Mouse (Mus musculus) forebrain, embryonic 12.5 days (tissue): ENCODE data around the gene Polr1e. TPM values are rescaled to one million over a fixed set of nuclear protein-coding genes. Genes with fewer than 3 reads are reported as not detected.

ENCODE experiments used
- ATAC-seq: fragments of 200-750 bp; cut with Nextera tagmentation; 2 replicates; pipeline ENCODE4 v1.8.0; 2017; ENCODE audit warnings: moderate TSS enrichment; ENCODE audit not compliant: low FRiP score
- H3K27ac ChIP-seq: fragments of 300-500 bp; sonication (generic); 2 replicates; pipeline ENCODE4 v1.5.1; 2016; ENCODE audit warnings: mild to moderate bottlenecking
- H3K27me3 ChIP-seq: fragments of 300-500 bp; sonication (generic); 2 replicates; pipeline ENCODE4 v1.6.1; 2016; ENCODE audit warnings: mild to moderate bottlenecking
- H3K36me3 ChIP-seq: fragments of 300-500 bp; sonication (generic); replicated peaks from 2 replicates; pipeline ENCODE4 v1.6.1; 2016; ENCODE audit warnings: mild to moderate bottlenecking
- H3K4me1 ChIP-seq: fragments of 300-500 bp; sonication (generic); 2 replicates; pipeline ENCODE4 v1.6.1; 2016
- H3K4me2 ChIP-seq: fragments of 300-500 bp; sonication (generic); 2 replicates; pipeline ENCODE4 v1.6.1; 2016; ENCODE audit warnings: mild to moderate bottlenecking, moderate library complexity
- H3K4me3 ChIP-seq: fragments of 300-500 bp; sonication (generic); replicated peaks from 2 replicates; pipeline ENCODE4 v1.5.1; 2016; ENCODE audit warnings: mild to moderate bottlenecking
- H3K9ac ChIP-seq: fragments of 300-500 bp; sonication (generic); 2 replicates; pipeline ENCODE4 v1.6.1; 2016; ENCODE audit warnings: mild to moderate bottlenecking
- H3K9me3 ChIP-seq: fragments of 300-500 bp; sonication (generic); 2 replicates; pipeline ENCODE4 v1.6.1; 2016
- WGBS: fragments of 180-500 bp; shearing (Covaris S2); methylation state at CpG from one replicate; pipeline ENCODE4 v1.1.7; 2016; 5-methylcytosine and 5-hydroxymethylcytosine counted together
- polyA plus RNA-seq: library from polyadenylated mRNA; unstranded; fragments of >200 nt; fragmentation: Nextera tagmentation; extraction: Ambion mirVana; gene quantifications from 2 replicates; pipeline ENCODE4 v1.2.1, GENCODE M21; 2016

Gene Polr1e
- polyA plus RNA-seq, 1 experiment from 2014 or later = 45.5 TPM

DNA sequence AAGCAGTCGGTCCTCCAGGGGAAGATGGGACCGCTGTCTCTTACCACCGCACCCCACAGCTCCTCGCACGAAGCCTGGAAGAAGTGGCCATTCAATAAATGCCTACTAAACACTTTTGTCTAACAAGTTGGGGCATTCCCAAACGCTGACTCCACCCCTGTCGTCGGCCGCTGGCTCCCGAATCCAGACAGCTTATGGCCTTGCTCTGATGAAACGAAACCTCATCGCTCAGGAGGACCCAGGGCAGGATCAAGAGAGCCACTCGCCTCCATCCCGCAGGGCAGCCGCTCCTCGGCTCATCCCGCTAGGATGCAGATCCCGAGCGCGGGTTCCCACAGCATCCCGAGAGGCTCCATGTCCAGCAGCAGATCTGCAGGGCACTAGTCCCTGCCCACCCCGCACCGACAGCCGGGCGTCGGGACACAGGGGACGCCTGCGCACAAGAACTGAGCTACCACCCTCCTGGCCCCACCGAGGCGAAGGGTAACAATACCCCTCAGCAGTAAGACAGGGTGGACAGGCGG lies 6.7 kb upstream of the Polr1e start:
- H3K27ac ChIP-seq = peak overlapping the region; percentile 97
- no peaks in the 10 kb centered on the region for H3K36me3 ChIP-seq
- no peaks in the 10 kb centered on the region for H3K27me3 ChIP-seq
- peak overlapping the region; percentile 75 for H3K4me2 ChIP-seq
- under 1% methylated on average over 31 of the region's 31 CpGs for WGBS
- H3K9me3 ChIP-seq = no peaks in the 10 kb centered on the region
- peak overlapping the region; percentile 86 for H3K9ac ChIP-seq
- H3K4me1 ChIP-seq = peaks cover 24% of the 10 kb centered on the region
- peak; percentile 80 for ATAC-seq
- H3K4me3 ChIP-seq = peak overlapping the region; percentile 78

DNA sequence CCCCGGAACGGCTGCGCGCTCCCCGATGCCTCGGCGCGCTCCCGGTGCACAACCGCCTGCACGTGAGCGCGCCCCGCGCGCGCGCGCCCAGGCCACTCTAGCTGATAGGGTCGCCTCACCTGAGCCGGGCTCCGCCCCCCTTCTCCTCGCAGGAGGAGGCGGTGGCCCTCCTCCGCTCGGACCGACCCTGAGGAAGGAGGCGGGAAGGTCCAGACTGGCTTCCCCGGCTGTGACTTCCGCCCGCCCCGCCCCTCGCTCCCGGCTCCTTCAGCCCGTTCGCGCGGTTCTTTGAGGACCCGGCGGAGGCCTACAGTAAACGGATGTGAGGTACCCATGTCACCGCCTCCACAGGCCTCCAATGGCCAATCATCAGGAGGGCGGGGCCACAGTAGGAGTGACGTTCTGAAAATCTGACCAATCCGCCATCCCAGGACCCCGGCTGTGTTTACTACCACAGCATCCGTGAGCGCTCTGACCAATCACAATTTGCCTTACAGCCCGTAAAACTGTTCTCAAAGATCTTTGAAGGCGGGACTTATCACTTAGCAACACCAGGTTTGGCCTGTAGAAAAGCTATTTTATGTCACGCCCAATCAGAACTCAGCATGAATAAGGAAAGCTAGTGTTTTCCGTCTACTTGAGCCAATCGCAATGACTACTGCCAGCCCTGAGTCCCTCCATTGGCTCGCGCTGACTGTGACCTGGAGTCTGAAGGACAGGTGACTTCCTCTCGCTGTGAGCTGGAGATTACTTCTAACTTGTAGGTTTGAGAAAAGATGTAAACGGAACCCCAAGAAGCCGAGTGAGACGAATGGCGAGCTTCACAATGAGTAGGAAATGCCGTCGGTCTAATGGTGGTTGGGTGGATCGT lies 6.0 kb upstream of the Polr1e start, which contains the start of gene Zbtb5:
Gene Zbtb5 (minus strand): TSS at position 308 of the 871 bp plus-strand sequence.
- Histone ChIP-seq H3K36me3 (no peaks in the 10 kb centered on the region), H3K4me3 (peak within 1 kb of the TSS; percentile 78), H3K9ac (peak within 1 kb of the TSS; percentile 86), H3K4me1 (peaks cover 24% of the 10 kb centered on the region), H3K27ac (peak within 1 kb of the TSS; percentile 97), H3K27me3 (no peaks in the 10 kb centered on the region), H3K9me3 (no peaks in the 10 kb centered on the region), H3K4me2 (peak within 1 kb of the TSS; percentile 83)
- peak; percentile 98 for ATAC-seq
- under 1% methylated on average over 59 of the region's 63 CpGs for WGBS

DNA sequence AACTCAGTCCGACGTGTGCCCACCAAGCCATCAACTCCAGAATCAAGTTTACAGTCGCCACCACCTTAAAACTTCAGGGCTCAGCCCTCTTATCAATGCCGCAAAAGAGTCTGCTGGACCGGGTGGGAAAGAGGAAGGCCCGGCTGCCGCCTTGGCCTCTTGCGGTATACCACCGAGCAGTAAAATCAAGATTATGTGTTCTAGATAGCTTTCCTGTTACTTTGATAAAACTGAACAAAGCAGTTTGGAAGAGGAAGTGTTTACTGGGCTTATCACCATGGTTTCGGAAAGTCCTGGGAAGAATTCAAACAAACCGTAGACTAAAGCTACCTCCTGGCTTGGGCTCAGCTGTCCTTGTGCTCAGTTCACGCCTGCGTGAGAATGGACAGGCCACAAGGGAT lies 5.4 kb upstream of the Polr1e start:
- peak overlapping the region; percentile 76 for H3K27ac ChIP-seq
- WGBS = under 1% methylated on average over 13 of the region's 13 CpGs
- H3K4me1 ChIP-seq = peaks cover 27% of the 10 kb centered on the region
- peak overlapping the region; percentile 83 for H3K4me2 ChIP-seq
- no peaks in the 10 kb centered on the region for H3K9me3 ChIP-seq
- no peaks in the 10 kb centered on the region for H3K27me3 ChIP-seq
- peak overlapping the region; percentile 76 for H3K9ac ChIP-seq
- peak overlapping the region; percentile 61 for H3K4me3 ChIP-seq
- no peak for ATAC-seq
- H3K36me3 ChIP-seq = no peaks in the 10 kb centered on the region

DNA sequence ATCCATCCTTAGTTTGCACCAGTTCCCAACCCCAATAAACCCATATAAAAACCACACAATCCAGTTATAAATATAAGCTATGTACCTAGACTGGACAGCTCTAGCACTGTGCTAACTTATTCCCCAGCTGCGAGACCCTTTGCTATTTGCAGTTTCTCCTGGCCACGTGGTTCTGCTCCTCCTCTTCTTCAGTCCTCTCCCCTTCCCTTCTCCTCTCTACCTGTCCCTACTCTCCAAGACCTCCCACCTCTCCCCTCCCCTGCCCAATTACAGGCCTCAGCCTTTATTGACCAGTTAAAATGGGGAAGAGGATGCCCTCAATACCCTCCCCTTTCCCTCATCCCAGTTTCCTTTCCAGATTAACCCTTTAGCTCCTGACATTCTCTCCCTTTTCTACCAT lies 4.8 kb upstream of the Polr1e start:
- H3K9me3 ChIP-seq = no peaks in the 10 kb centered on the region
- no peak for ATAC-seq
- H3K4me3 ChIP-seq = peak overlapping the region; percentile 61
- H3K27ac ChIP-seq = no peak overlapping the region
- WGBS = 8% methylated on average over 2 of the region's 2 CpGs
- no peaks in the 10 kb centered on the region for H3K36me3 ChIP-seq
- peaks cover 30% of the 10 kb centered on the region for H3K4me1 ChIP-seq
- H3K27me3 ChIP-seq = no peaks in the 10 kb centered on the region
- peak overlapping the region; percentile 76; the same call in 1 of the 2 replicates for H3K9ac ChIP-seq
- peak overlapping the region; percentile 83 for H3K4me2 ChIP-seq

DNA sequence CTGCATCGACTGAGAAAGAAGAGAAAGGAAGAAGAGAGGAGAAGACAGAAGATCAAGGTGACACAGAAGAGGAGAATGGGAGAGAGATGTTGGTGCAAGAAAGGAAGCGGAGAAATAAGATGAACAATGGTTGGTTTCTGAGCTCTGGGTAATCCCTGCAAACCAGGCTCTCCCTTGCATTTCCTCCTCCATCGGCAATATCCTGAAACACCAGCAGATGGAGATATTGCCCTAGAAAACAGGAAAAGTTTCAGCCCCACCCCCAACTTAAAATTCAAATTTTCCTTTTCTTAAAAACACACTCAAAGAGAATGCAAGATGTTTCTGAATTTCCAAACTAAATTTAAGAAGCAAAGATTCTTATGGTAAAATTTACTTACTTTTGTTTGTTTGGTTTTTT lies 2.8 kb upstream of the Polr1e start:
- no peak for ATAC-seq
- WGBS = 7% methylated on average over 3 of the region's 3 CpGs
- no peak overlapping the region for H3K4me2 ChIP-seq
- H3K36me3 ChIP-seq = no peaks in the 10 kb centered on the region
- no peaks in the 10 kb centered on the region for H3K27me3 ChIP-seq
- H3K9me3 ChIP-seq = no peaks in the 10 kb centered on the region
- H3K9ac ChIP-seq = no peak overlapping the region; the same call in 1 of the 2 replicates
- peaks cover 35% of the 10 kb centered on the region for H3K4me1 ChIP-seq
- H3K4me3 ChIP-seq = no peak overlapping the region
- H3K27ac ChIP-seq = no peak overlapping the region

DNA sequence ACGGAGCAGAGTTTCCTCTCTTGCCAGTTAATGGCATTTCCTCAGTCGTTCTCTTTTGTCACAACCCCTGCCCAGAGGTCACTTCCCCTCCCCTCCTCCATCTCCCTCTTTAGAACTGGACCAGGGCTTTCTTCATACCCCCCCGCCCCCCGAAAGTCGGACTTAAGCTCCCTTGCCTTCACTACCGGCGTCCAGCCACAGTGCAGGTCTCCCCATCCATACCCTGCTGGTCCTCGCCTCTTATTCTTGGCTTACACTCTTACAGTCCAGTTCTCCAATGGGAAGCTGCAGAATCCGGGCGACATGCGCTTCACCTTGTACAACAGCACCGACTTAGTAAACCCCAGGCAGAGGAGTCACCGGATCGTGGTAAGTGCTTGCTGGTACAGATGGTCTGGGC lies 626 bp downstream of the Polr1e start:
- Histone ChIP-seq H3K27me3 (no peaks in the 10 kb centered on the region), H3K4me3 (peak overlapping the region; percentile 75), H3K36me3 (peaks cover 4% of the 10 kb centered on the region), H3K9ac (peak overlapping the region; percentile 63), H3K4me2 (peak overlapping the region; percentile 97), H3K4me1 (peaks cover 26% of the 10 kb centered on the region), H3K9me3 (no peaks in the 10 kb centered on the region), H3K27ac (no peak overlapping the region)
- ATAC-seq = no peak; the same call in 1 of the 2 replicates
- under 1% methylated on average over 14 of the region's 14 CpGs for WGBS

DNA sequence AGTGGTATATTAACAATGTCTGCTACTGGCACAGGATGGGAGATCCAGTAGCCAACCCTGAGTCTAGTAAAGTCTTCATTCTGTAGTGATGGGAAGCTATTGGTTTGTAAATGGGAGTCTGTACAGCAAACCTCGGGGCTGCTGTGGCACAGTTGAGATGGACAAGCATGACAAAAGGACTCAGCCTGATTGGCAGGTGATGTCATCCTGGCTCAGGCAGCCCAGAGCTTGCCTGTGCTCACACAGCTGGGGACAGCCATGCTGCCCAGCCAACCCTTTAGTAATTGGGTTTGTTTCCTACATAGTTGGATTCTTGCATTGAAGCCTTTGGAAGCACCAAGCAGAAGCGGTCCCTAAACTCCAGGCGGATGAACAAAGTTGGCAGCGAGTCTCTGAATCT lies 8.1 kb downstream of the Polr1e start:
- no peaks in the 10 kb centered on the region for H3K4me1 ChIP-seq
- H3K27ac ChIP-seq = no peak overlapping the region
- no peaks in the 10 kb centered on the region for H3K9me3 ChIP-seq
- WGBS = 87% methylated on average over 4 of the region's 4 CpGs
- peaks cover 53% of the 10 kb centered on the region for H3K36me3 ChIP-seq
- no peak overlapping the region for H3K4me2 ChIP-seq
- H3K9ac ChIP-seq = no peak overlapping the region
- no peak for ATAC-seq
- no peak overlapping the region for H3K4me3 ChIP-seq
- H3K27me3 ChIP-seq = no peaks in the 10 kb centered on the region

DNA sequence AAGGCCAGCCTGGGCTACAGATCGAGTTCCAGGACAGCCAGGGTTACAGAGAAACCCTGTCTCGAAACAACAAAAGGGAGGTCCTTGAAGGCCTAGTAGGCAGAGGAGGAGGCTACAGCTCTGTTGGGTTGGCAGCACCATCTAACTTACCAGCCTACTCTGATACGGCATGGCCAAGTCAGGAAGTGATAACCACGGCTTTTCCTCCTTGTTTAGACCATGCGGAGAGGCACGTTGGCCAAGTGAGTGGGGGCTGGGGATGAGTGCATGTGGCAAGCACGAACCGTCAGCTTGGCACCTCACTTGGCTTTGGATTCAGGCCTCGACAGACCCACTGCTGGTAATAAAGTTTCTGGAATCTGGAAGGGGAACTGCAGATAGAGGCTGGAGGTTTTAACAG lies 14.2 kb downstream of the Polr1e start:
- Histone ChIP-seq H3K27ac (no peak overlapping the region), H3K4me3 (no peak overlapping the region), H3K9ac (no peak overlapping the region), H3K4me1 (no peaks in the 10 kb centered on the region), H3K27me3 (no peaks in the 10 kb centered on the region), H3K9me3 (no peaks in the 10 kb centered on the region), H3K36me3 (peaks cover 84% of the 10 kb centered on the region), H3K4me2 (no peak overlapping the region)
- ATAC-seq = no peak
- 92% methylated on average over 9 of the region's 9 CpGs for WGBS

DNA sequence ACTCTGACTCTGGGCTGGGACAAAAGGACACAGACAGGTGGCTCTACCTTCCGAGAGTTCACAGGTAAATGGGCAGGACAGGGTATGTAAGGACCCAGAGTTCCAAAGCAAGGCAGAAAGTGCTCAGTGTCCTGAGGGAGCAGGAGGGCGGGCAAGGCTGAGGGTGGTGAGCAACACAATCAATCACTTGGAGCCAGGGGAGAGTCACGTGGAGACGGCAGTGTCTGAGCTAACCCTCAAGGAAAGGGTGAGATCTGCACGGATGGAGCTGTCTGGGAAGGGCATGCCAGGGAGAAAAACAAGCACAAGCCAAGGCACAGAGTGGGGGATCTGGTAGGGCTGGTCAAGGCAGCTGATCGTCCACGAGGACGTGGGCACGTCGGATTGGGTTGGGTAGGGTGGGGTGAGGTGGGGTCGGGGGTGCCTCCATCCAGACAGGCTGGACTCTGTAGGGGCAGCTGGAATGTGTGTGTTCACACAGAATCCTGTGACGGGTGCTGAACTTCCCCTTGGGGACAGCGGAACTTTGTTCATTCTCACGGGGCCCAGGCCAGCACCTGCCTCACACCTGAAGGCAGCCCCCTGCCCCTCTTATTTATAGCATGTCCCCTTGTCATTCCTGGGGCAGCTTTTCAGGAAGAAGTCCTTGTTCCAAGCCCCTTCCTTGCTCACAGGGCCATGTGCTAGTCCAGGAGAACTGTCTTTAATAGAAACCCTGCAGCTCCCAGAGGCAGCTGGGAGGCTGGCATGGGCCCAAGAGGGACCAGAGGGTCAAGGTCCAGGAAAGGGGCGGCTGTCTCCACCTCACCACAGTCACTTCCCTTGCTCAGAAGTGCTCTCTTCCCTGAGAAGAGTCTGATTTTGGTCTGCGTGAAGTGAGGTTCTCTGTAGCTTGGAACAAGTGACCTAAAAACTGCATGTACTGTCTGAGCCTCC lies 16.6 kb downstream of the Polr1e start:
- Histone ChIP-seq H3K27me3 (no peaks in the 10 kb centered on the region), H3K27ac (no peak overlapping the region), H3K4me2 (no peak overlapping the region), H3K4me1 (no peaks in the 10 kb centered on the region), H3K9me3 (no peaks in the 10 kb centered on the region), H3K36me3 (peaks cover 72% of the 10 kb centered on the region), H3K9ac (no peak overlapping the region), H3K4me3 (no peak overlapping the region)
- ATAC-seq = no peak
- WGBS = 87% methylated on average over 16 of the region's 16 CpGs

DNA sequence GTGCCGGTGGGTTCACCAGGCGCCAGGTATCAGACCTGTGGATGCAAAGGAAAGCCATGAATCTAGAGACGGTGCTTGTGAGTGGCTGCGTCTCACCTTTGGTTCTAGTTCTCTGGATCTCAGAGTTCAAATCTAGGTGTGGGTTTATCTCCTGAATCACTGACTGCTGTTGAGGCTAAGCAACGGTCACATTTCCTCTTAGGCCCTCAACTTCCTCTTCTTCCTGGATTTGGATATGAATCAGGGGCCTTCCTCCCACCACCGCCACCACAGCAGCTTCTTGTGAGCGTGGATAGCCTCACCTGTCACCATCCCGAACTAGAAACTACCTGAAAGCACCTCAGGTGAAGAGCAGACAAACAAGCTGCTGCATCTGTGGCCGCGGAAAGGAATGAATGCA lies 17.7 kb downstream of the Polr1e start:
- H3K36me3 ChIP-seq = peaks cover 68% of the 10 kb centered on the region
- H3K27me3 ChIP-seq = no peaks in the 10 kb centered on the region
- H3K27ac ChIP-seq = no peak overlapping the region
- no peak overlapping the region for H3K4me2 ChIP-seq
- H3K9me3 ChIP-seq = no peaks in the 10 kb centered on the region
- H3K9ac ChIP-seq = no peak overlapping the region
- H3K4me3 ChIP-seq = no peak overlapping the region
- H3K4me1 ChIP-seq = no peaks in the 10 kb centered on the region
- 92% methylated on average over 10 of the region's 10 CpGs for WGBS
- no peak for ATAC-seq

DNA sequence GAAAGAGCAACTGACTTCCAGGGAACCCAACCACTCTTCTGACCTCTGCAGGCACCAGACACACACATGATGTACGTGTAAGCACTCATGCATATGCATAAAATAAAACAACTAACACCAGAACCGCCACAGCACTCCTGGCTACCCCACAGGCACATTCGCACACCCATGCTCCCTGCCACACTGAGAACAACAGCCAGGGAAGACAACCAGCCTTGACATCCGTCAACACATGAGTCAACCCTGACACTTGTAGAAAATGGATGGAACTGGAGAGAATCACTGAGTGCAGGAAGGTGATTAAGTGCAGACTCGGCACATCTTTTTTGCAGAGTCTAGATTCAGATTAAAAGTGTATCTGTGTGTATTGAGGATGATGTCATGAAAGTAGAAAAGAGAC lies 18.2 kb downstream of the Polr1e start:
- Histone ChIP-seq H3K4me1 (no peaks in the 10 kb centered on the region), H3K4me2 (no peak overlapping the region), H3K4me3 (no peak overlapping the region), H3K36me3 (peaks cover 71% of the 10 kb centered on the region), H3K27me3 (no peaks in the 10 kb centered on the region), H3K9ac (no peak overlapping the region), H3K9me3 (no peaks in the 10 kb centered on the region), H3K27ac (no peak overlapping the region)
- 77% methylated on average over 5 of the region's 5 CpGs for WGBS
- no peak for ATAC-seq
